Mouse (Mus musculus) myocyte (in vitro differentiated cells): ENCODE results near the gene Clps.

Experiments used
- CEBPB ChIP-seq: IDR thresholded peaks from 2 replicates; pipeline ENCODE4 v1.6.1; 2011; ENCODE audit warnings: mild to moderate bottlenecking, moderate library complexity; ENCODE audit not compliant: poor library complexity, insufficient read depth, severe bottlenecking
- E2F4 ChIP-seq: IDR thresholded peaks from one replicate; pipeline ENCODE4 v1.6.1; 2011; ENCODE audit warnings: mild to moderate bottlenecking, control low read depth, moderate library complexity; ENCODE audit not compliant: insufficient read depth
- MAX ChIP-seq: IDR thresholded peaks from one replicate; pipeline ENCODE4 v1.6.1; 2011; ENCODE audit warnings: low read depth, mild to moderate bottlenecking, control low read depth
- MYOD1 ChIP-seq, 3 experiments: IDR thresholded peaks; one replicate each; pipeline ENCODE4 v1.6.1; 2011; ENCODE audit warnings: control low read depth in 2 of 3, low read depth in 2 of 3, mild to moderate bottlenecking in 2 of 3, moderate library complexity in 1 of 3; ENCODE audit not compliant: insufficient read length in 2 of 3, control insufficient read depth in 1 of 3
- MYOG ChIP-seq, 3 experiments: IDR thresholded peaks; one replicate each; pipeline ENCODE4 v1.6.1; 2011; ENCODE audit warnings: control low read depth in 2 of 3, low read depth in 2 of 3, mild to moderate bottlenecking in 2 of 3; ENCODE audit not compliant: insufficient read length in 2 of 3, control insufficient read depth in 1 of 3, insufficient read depth in 1 of 3
- POLR2A ChIP-seq: IDR thresholded peaks from one replicate; pipeline ENCODE4 v1.6.1; 2011; ENCODE audit warnings: low read depth, mild to moderate bottlenecking, control low read depth, moderate library complexity; ENCODE audit not compliant: insufficient read length
- POLR2AphosphoS2 ChIP-seq: IDR thresholded peaks from one replicate; pipeline ENCODE4 v1.6.1; 2011; ENCODE audit warnings: low read depth, control low read depth; ENCODE audit not compliant: insufficient read length
- REST ChIP-seq: IDR thresholded peaks from one replicate; pipeline ENCODE4 v1.6.1; 2011; ENCODE audit warnings: mild to moderate bottlenecking, control low read depth, moderate library complexity; ENCODE audit not compliant: insufficient read depth, insufficient read length
- TCF12 ChIP-seq: IDR thresholded peaks from one replicate; pipeline ENCODE4 v1.6.1; 2011; ENCODE audit warnings: mild to moderate bottlenecking, control low read depth; ENCODE audit not compliant: poor library complexity, insufficient read depth, severe bottlenecking
- TCF3 ChIP-seq: IDR thresholded peaks from one replicate; pipeline ENCODE4 v1.6.1; 2011; ENCODE audit warnings: low read depth, control low read depth; ENCODE audit not compliant: insufficient read length
- USF1 ChIP-seq: IDR thresholded peaks from one replicate; pipeline ENCODE4 v1.6.1; 2011; ENCODE audit warnings: low read depth, mild to moderate bottlenecking, control low read depth, moderate library complexity

- TF ChIP-seq MYOD1 (IDR thresholded peaks at IDR 0.05; ENCODE audit: control insufficient read depth in 1 of 3, insufficient read length in 2 of 3, low read depth in 2 of 3), result no peak
- TF ChIP-seq POLR2A, result no peak
- no peak for TF ChIP-seq CEBPB
- no peak for TF ChIP-seq USF1
- no peak for TF ChIP-seq POLR2AphosphoS2
- TF ChIP-seq MAX, result no peak
- TF ChIP-seq TCF12, result no peak
- TF ChIP-seq E2F4, result no peak
- TF ChIP-seq MYOG (IDR thresholded peaks at IDR 0.05; ENCODE audit: control insufficient read depth in 1 of 3, insufficient read depth in 1 of 3, insufficient read length in 2 of 3, low read depth in 2 of 3), result no peak
- no peak for TF ChIP-seq TCF3
- no peak for TF ChIP-seq REST
These were observed 40.2 kb upstream of the Clps start for GRCm38 (mm10) chr17:28600780-28601179.
